ENCODE assay signal across 8 mouse cellular contexts in the genomic region with DNA sequence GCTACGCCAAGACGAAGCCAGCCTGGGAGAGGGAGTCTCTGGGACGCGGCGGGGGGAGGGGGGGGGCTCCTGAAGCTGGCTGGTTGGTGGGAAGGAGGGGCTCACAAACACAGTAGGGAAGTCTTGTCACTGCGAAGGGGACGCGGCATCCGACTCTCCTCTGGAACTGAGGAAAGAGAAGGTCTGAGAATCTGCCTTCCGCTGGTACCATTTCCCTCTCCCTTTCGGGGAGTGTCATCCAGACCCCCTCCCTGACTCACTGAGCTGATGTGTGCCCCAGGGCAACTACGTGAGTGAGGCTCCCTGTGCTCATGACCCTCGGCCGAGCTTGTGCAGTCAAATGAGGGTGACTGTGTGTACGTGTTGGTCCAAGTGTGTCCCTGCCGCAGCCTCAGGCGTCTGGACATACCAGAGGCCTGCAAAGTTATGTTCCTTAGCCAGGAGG. TPM values are rescaled to one million over a fixed set of nuclear protein-coding genes. Genes with fewer than 3 reads are reported as not detected.
DNase-seq lines count a peak whose midpoint lies in the region; ATAC-seq lines count a peak whose summit lies in the region.

No protein-coding gene starts in this region.

- H3K27ac ChIP-seq in kidney, embryonic 16.5 days (ENCODE audit: low read length) = no peak overlapping the region
- peak overlapping the region; percentile 21; the same call in 1 of the 2 replicates for H3K27ac ChIP-seq in brown adipose tissue, adult 24 weeks (replicated peaks; ENCODE audit: low read depth, low read length)
- no peak overlapping the region for H3K27ac ChIP-seq in hindbrain, embryonic 10.5 days
- no peak overlapping the region for H3K27ac ChIP-seq in midbrain, embryonic 12.5 days (replicated peaks)

- H3K4me2 ChIP-seq in kidney, embryonic 16.5 days (replicated peaks; ENCODE audit: low read depth, low read length) = peak overlapping the region; percentile 62
- peak overlapping the region; percentile 54 for H3K4me2 ChIP-seq in midbrain, embryonic 12.5 days (replicated peaks)

- peaks cover 42% of the 10 kb centered on the region for H3K27me3 ChIP-seq in kidney, embryonic 16.5 days (ENCODE audit: insufficient read depth, low read length)
- peaks cover 98% of the 10 kb centered on the region for H3K27me3 ChIP-seq in hindbrain, embryonic 10.5 days (ENCODE audit: insufficient read depth, poor library complexity, severe bottlenecking)
- peaks cover 94% of the 10 kb centered on the region for H3K27me3 ChIP-seq in midbrain, embryonic 12.5 days

- 11% methylated on average over 17 of the region's 17 CpGs for WGBS in kidney, embryonic 16.5 days
- 2% methylated on average over 17 of the region's 17 CpGs for WGBS in hindbrain, embryonic 10.5 days
- WGBS in midbrain, embryonic 12.5 days = 6% methylated on average over 13 of the region's 17 CpGs

- DNase-seq in kidney, adult 11 months = no peak
- DNase-seq in hindbrain, embryonic 10.5 days (ENCODE audit: low spot score) = peak; percentile 27
- DNase-seq in adrenal gland, adult 2 months = no peak
- DNase-seq in kidney, postnatal 14 days = no peak

- peaks cover 12% of the 10 kb centered on the region; the same call in 1 of the 2 replicates for H3K4me1 ChIP-seq in kidney, embryonic 16.5 days (ENCODE audit: insufficient read depth, low read length)
- peaks cover 26% of the 10 kb centered on the region for H3K4me1 ChIP-seq in brown adipose tissue, adult 24 weeks (ENCODE audit: control insufficient read depth, insufficient read depth, insufficient read length, low read length)
- H3K4me1 ChIP-seq in hindbrain, embryonic 10.5 days (replicated peaks) = peaks cover 23% of the 10 kb centered on the region
- peaks cover 16% of the 10 kb centered on the region for H3K4me1 ChIP-seq in midbrain, embryonic 12.5 days

- H3K4me3 ChIP-seq in kidney, embryonic 16.5 days (ENCODE audit: low read length) = peak overlapping the region; percentile 48
- peak overlapping the region; percentile 54 for H3K4me3 ChIP-seq in brown adipose tissue, adult 24 weeks (ENCODE audit: insufficient read depth, low read depth, low read length)
- peak overlapping the region; percentile 46 for H3K4me3 ChIP-seq in hindbrain, embryonic 10.5 days
- H3K4me3 ChIP-seq in midbrain, embryonic 12.5 days = peak overlapping the region; percentile 32

- H3K36me3 ChIP-seq in kidney, embryonic 16.5 days (ENCODE audit: insufficient read depth, low read length) = no peaks in the 10 kb centered on the region
- no peaks in the 10 kb centered on the region for H3K36me3 ChIP-seq in hindbrain, embryonic 10.5 days
- no peaks in the 10 kb centered on the region for H3K36me3 ChIP-seq in midbrain, embryonic 12.5 days

- no peaks in the 10 kb centered on the region for H3K9me3 ChIP-seq in kidney, embryonic 16.5 days (ENCODE audit: low read length)
- no peaks in the 10 kb centered on the region for H3K9me3 ChIP-seq in hindbrain, embryonic 10.5 days
- no peaks in the 10 kb centered on the region for H3K9me3 ChIP-seq in midbrain, embryonic 12.5 days

- 0 out of 2 replicates have a peak overlapping the region, but pooled peaks have one; percentile 18 for H3K9ac ChIP-seq in kidney, embryonic 16.5 days (replicated peaks; ENCODE audit: low read length)
- no peak overlapping the region for H3K9ac ChIP-seq in midbrain, embryonic 12.5 days (replicated peaks)

- ATAC-seq in kidney, embryonic 16.5 days (ENCODE audit: low FRiP score, low TSS enrichment) = peak; percentile 52
- peak; percentile 42 for ATAC-seq in midbrain, embryonic 12.5 days (ENCODE audit: low FRiP score, low read depth)
- no peak for ATAC-seq in inflammation-experienced regulatory T-cells, adult 6 months

RNA-seq across cellular contexts. Expression of a gene that starts 6.1 kb away (rescaled TPM):
- 2.4 and 2.8 TPM in 2 replicates for polyA plus RNA-seq in kidney, embryonic 16.5 days (2015; fragmentation: Nextera tagmentation; extraction: Ambion mirVana)
- 2.1 and 5.7 TPM in 2 replicates for polyA plus RNA-seq in brown adipose tissue, adult 24 weeks (2012; ENCODE audit: insufficient read depth, insufficient read length, missing spikeins)
- polyA plus RNA-seq in hindbrain, embryonic 10.5 days (2016; fragmentation: Nextera tagmentation; extraction: Ambion mirVana) = 0.60 and 0.78 TPM in 2 replicates
- polyA plus RNA-seq in midbrain, embryonic 12.5 days (2016; fragmentation: Nextera tagmentation; extraction: Ambion mirVana) = 0.56 TPM in 1 of 2 replicates, not detected in the other
- polyA plus RNA-seq in inflammation-experienced regulatory T-cells, adult 6 months (2017; shearing (Covaris generic)) = under 1 TPM in 1 of 3 experiments, not detected in 2; 0.54 TPM
- total RNA-seq in adrenal gland, adult 2 months (2021) = 1 to 10 TPM; 1.8 to 3.0 TPM
- 8.8 and 8.9 TPM in 2 replicates for polyA plus RNA-seq in adrenal gland, adult 2 months (2012; rRNA removed)

RNA-seq across cellular contexts. Expression of a gene that starts 7.5 kb away (rescaled TPM):
- 2.1 and 2.6 TPM in 2 replicates for polyA plus RNA-seq in kidney, embryonic 16.5 days (2015; fragmentation: Nextera tagmentation; extraction: Ambion mirVana)
- polyA plus RNA-seq in brown adipose tissue, adult 24 weeks (2012; ENCODE audit: insufficient read depth, insufficient read length, missing spikeins) = 4.5 TPM in 1 of 2 replicates, not detected in the other
- 1.2 and 2.6 TPM in 2 replicates for polyA plus RNA-seq in hindbrain, embryonic 10.5 days (2016; fragmentation: Nextera tagmentation; extraction: Ambion mirVana)
- polyA plus RNA-seq in midbrain, embryonic 12.5 days (2016; fragmentation: Nextera tagmentation; extraction: Ambion mirVana) = 3.0 and 3.4 TPM in 2 replicates
- 10 to 100 TPM in 1 of 3 experiments, under 1 TPM in 1, not detected in 1; 0.58 to 21.3 TPM for polyA plus RNA-seq in inflammation-experienced regulatory T-cells, adult 6 months (2017; shearing (Covaris generic))
- total RNA-seq in adrenal gland, adult 2 months (2021) = 1 to 10 TPM; 1.5 to 2.8 TPM
- 1.9 and 3.8 TPM in 2 replicates for polyA plus RNA-seq in adrenal gland, adult 2 months (2012; rRNA removed)

RNA-seq across cellular contexts. Expression of a gene that starts 10.3 kb away (rescaled TPM):
- 13.2 and 13.6 TPM in 2 replicates for polyA plus RNA-seq in kidney, embryonic 16.5 days (2015; fragmentation: Nextera tagmentation; extraction: Ambion mirVana)
- 11.7 and 12.1 TPM in 2 replicates for polyA plus RNA-seq in brown adipose tissue, adult 24 weeks (2012; ENCODE audit: insufficient read depth, insufficient read length, missing spikeins)
- 6.0 and 8.2 TPM in 2 replicates for polyA plus RNA-seq in hindbrain, embryonic 10.5 days (2016; fragmentation: Nextera tagmentation; extraction: Ambion mirVana)
- 6.8 and 7.7 TPM in 2 replicates for polyA plus RNA-seq in midbrain, embryonic 12.5 days (2016; fragmentation: Nextera tagmentation; extraction: Ambion mirVana)
- 10 to 100 TPM; 11.7 to 19.8 (median 13.9) TPM for polyA plus RNA-seq in inflammation-experienced regulatory T-cells, adult 6 months (2017; shearing (Covaris generic))
- total RNA-seq in adrenal gland, adult 2 months (2021) = 10 to 100 TPM; 16.5 to 17.7 TPM
- 4.5 and 4.9 TPM in 2 replicates for polyA plus RNA-seq in adrenal gland, adult 2 months (2012; rRNA removed)

RNA-seq across cellular contexts. Expression of a gene that starts 17.3 kb away (rescaled TPM):
- polyA plus RNA-seq in kidney, embryonic 16.5 days (2015; fragmentation: Nextera tagmentation; extraction: Ambion mirVana) = 87.0 and 96.5 TPM in 2 replicates
- 15.0 and 29.4 TPM in 2 replicates for polyA plus RNA-seq in brown adipose tissue, adult 24 weeks (2012; ENCODE audit: insufficient read depth, insufficient read length, missing spikeins)
- 31.9 and 34.1 TPM in 2 replicates for polyA plus RNA-seq in hindbrain, embryonic 10.5 days (2016; fragmentation: Nextera tagmentation; extraction: Ambion mirVana)
- 29.3 and 30.2 TPM in 2 replicates for polyA plus RNA-seq in midbrain, embryonic 12.5 days (2016; fragmentation: Nextera tagmentation; extraction: Ambion mirVana)
- under 1 TPM in 1 of 3 experiments, not detected in 2; 0.69 TPM for polyA plus RNA-seq in inflammation-experienced regulatory T-cells, adult 6 months (2017; shearing (Covaris generic))
- 10 to 100 TPM; 23.5 to 42.4 TPM for total RNA-seq in adrenal gland, adult 2 months (2021)
- 49.2 and 59.1 TPM in 2 replicates for polyA plus RNA-seq in adrenal gland, adult 2 months (2012; rRNA removed)

RNA-seq across cellular contexts. Expression of a gene that starts 56.1 kb away (rescaled TPM):
- polyA plus RNA-seq in kidney, embryonic 16.5 days (2015; fragmentation: Nextera tagmentation; extraction: Ambion mirVana) = 18.1 and 20.0 TPM in 2 replicates
- 3.8 and 10.4 TPM in 2 replicates for polyA plus RNA-seq in brown adipose tissue, adult 24 weeks (2012; ENCODE audit: insufficient read depth, insufficient read length, missing spikeins)
- polyA plus RNA-seq in hindbrain, embryonic 10.5 days (2016; fragmentation: Nextera tagmentation; extraction: Ambion mirVana) = 36.8 and 40.0 TPM in 2 replicates
- polyA plus RNA-seq in midbrain, embryonic 12.5 days (2016; fragmentation: Nextera tagmentation; extraction: Ambion mirVana) = 45.7 and 53.3 TPM in 2 replicates
- 10 to 100 TPM in 2 of 3 experiments, 1 to 10 TPM in 1; 5.3 to 16.0 (median 11.6) TPM for polyA plus RNA-seq in inflammation-experienced regulatory T-cells, adult 6 months (2017; shearing (Covaris generic))
- total RNA-seq in adrenal gland, adult 2 months (2021) = 10 to 100 TPM; 15.3 to 22.7 TPM
- 26.0 and 29.9 TPM in 2 replicates for polyA plus RNA-seq in adrenal gland, adult 2 months (2012; rRNA removed)
